Mouse (Mus musculus) embryonic facial prominence, embryonic 11.5 days (tissue): ENCODE data around the gene Dclre1b. TPM values are rescaled to one million over a fixed set of nuclear protein-coding genes. Genes with fewer than 3 reads are reported as not detected.
"Not testable (repeated sequence)": the region's sequence is repeated elsewhere in the genome, so short reads cannot be mapped to it uniquely, and the experiment has no call there.

Experiments used
- ATAC-seq: fragments of 200-750 bp; cut with Nextera tagmentation; replicated peaks from 2 replicates; pipeline ENCODE4 v1.8.0; 2017; ENCODE audit warnings: low read depth; ENCODE audit not compliant: insufficient number of reproducible peaks, low FRiP score, low TSS enrichment
- DNase-seq: peaks from one replicate; pipeline ENCODE4 v3.0.0-alpha.2; 2015; ENCODE audit warnings: low spot score
- H3K27ac ChIP-seq: fragments of 300-500 bp; sonication (generic); replicated peaks from 2 replicates; pipeline ENCODE4 v1.5.1; 2014; ENCODE audit warnings: mild to moderate bottlenecking, low read depth, low read length, control low read depth
- H3K27me3 ChIP-seq: fragments of 300-500 bp; sonication (generic); 2 replicates; pipeline ENCODE4 v1.6.1; 2014; ENCODE audit warnings: mild to moderate bottlenecking, low read length, moderate library complexity, mixed read lengths; ENCODE audit not compliant: control insufficient read depth, insufficient read depth
- H3K36me3 ChIP-seq: fragments of 300-500 bp; sonication (generic); replicated peaks from 2 replicates; pipeline ENCODE4 v1.6.1; 2014; ENCODE audit warnings: low read depth, mild to moderate bottlenecking, low read length, moderate library complexity, mixed read lengths; ENCODE audit not compliant: control insufficient read depth, insufficient read depth
- H3K4me1 ChIP-seq: fragments of 300-500 bp; sonication (generic); 2 replicates; pipeline ENCODE4 v1.6.1; 2014; ENCODE audit warnings: low read length, mixed read lengths; ENCODE audit not compliant: control insufficient read depth, insufficient read depth
- H3K4me2 ChIP-seq: fragments of 300-500 bp; sonication (generic); 2 replicates; pipeline ENCODE4 v1.6.1; 2014; ENCODE audit warnings: low read depth, mild to moderate bottlenecking, control low read depth, low read length, moderate library complexity
- H3K4me3 ChIP-seq: fragments of 300-500 bp; sonication (generic); 2 replicates; pipeline ENCODE4 v1.5.1; 2014; ENCODE audit warnings: low read depth, low read length, control low read depth
- H3K9ac ChIP-seq: fragments of 300-500 bp; sonication (generic); replicated peaks from 2 replicates; pipeline ENCODE4 v1.6.1; 2014; ENCODE audit warnings: mild to moderate bottlenecking, control low read depth, low read length
- H3K9me3 ChIP-seq: fragments of 300-500 bp; sonication (generic); replicated peaks from 2 replicates; pipeline ENCODE4 v1.6.1; 2016; ENCODE audit warnings: mild to moderate bottlenecking, low read length, inconsistent platforms, mixed read lengths; ENCODE audit not compliant: control insufficient read depth
- WGBS: fragments of 180-500 bp; shearing (Covaris S2); extraction: QIAGEN DNeasy Blood & Tissue Kit; methylation state at CpG from one replicate; pipeline ENCODE4 v1.1.7; 2014; 5-methylcytosine and 5-hydroxymethylcytosine counted together
- polyA plus RNA-seq: library from polyadenylated mRNA; unstranded; fragments of >200 nt; fragmentation: Nextera tagmentation; extraction: Ambion mirVana; gene quantifications from 2 replicates; pipeline ENCODE4 v1.2.1, GENCODE M21; 2014

The Dclre1b gene
- polyA plus RNA-seq, 1 experiment from 2014 or later = 40.3 TPM

- Histone ChIP-seq H3K9me3 (no peaks in the 10 kb centered on the region), H3K4me1 (no peaks in the 10 kb centered on the region), H3K36me3 (peaks cover 2% of the 10 kb centered on the region; the same call in 1 of the 2 replicates), H3K27me3 (no peaks in the 10 kb centered on the region), H3K4me3 (no peak overlapping the region), H3K9ac (no peak overlapping the region), H3K4me2 (no peak overlapping the region), H3K27ac (no peak overlapping the region)
- ATAC-seq (no peak), DNase-seq (no peak)
- WGBS = 92% methylated on average over 8 of the region's 8 CpGs
Observed at GRCm38 (mm10) chr3:103802861-103803260, 6.4 kb downstream of the Dclre1b start.

DNA sequence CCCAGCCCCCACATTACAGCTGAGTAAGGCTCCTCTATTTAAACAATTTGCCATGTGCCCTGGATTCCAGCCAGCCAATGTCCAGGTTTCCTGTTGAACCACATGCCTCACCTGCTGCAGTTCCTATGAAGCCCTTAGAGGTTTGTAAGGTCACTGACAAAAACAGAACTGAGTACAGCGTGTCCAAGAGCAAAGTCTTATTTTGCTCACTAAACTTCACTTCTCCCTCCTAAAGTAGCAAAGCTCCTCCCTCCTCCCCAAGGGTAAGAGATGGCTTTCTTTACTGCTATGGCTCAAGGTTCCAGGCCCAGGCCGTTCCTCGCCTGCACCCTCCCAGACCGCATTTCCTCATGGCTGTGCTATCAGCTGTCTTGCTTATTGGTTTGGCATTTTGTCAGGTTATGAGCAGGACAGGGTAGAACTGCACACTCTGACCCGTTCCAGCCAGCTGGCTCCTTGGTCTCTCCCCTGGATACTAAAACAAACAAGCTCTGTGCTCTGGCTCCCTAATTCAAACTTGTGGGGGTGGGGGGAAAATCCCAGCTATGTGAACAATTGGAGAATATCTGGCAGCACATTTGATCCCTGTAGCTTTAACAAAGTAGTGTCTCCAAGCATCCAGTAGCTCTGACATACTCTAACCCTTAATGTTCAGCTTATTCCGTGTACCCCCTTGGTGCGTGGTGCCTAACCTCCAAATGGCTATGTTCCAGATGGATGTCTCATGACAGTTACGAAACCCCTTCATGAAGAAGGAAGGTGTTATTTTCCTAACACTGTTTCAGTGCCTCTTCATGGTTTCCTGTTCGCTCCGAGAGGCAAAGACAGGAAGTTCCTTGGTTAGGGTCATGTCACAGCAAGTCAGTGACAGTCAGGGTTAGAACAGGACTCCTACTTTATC lies 7.4 kb downstream of the Dclre1b start:
- WGBS = 69% methylated on average over 10 of the region's 10 CpGs

GRCm38 (mm10) chr3:103799507-103799906 lies 9.7 kb downstream of the Dclre1b start:
- no peak for ATAC-seq
- no peak for DNase-seq
- Histone ChIP-seq H3K27me3 (no peaks in the 10 kb centered on the region), H3K4me1 (no peaks in the 10 kb centered on the region), H3K9ac (no peak overlapping the region), H3K4me2 (no peak overlapping the region), H3K36me3 (no peaks in the 10 kb centered on the region), H3K4me3 (no peak overlapping the region), H3K27ac (no peak overlapping the region), H3K9me3 (no peaks in the 10 kb centered on the region)
- WGBS = 86% methylated on average over 2 of the region's 2 CpGs

More for the DNA sequence above, 7.4 kb downstream of the Dclre1b start:
- no peaks in the 10 kb centered on the region for H3K4me1 ChIP-seq
- no peak overlapping the region for H3K4me2 ChIP-seq
- no peak for ATAC-seq
- H3K36me3 ChIP-seq = peaks cover 2% of the 10 kb centered on the region; the same call in 1 of the 2 replicates
- no peak overlapping the region for H3K4me3 ChIP-seq
- no peaks in the 10 kb centered on the region for H3K9me3 ChIP-seq
- H3K27me3 ChIP-seq = no peaks in the 10 kb centered on the region
- H3K27ac ChIP-seq = no peak overlapping the region
- H3K9ac ChIP-seq = no peak overlapping the region
- no peak for DNase-seq

- no peak overlapping the region for H3K27ac ChIP-seq
- H3K9me3 ChIP-seq = no peaks in the 10 kb centered on the region
- H3K36me3 ChIP-seq = no peaks in the 10 kb centered on the region
- H3K4me3 ChIP-seq = no peak overlapping the region
- ATAC-seq (no peak), DNase-seq (no peak)
- H3K27me3 ChIP-seq = no peaks in the 10 kb centered on the region
- H3K4me2 ChIP-seq = no peak overlapping the region
- H3K4me1 ChIP-seq = no peaks in the 10 kb centered on the region
- no peak overlapping the region for H3K9ac ChIP-seq
- WGBS = 61% methylated on average over 2 of the region's 2 CpGs
Observed at GRCm38 (mm10) chr3:103796389-103796788, 12.9 kb downstream of the Dclre1b start.

- H3K9me3 ChIP-seq = no peaks in the 10 kb centered on the region
Observed at GRCm38 (mm10) chr3:103792566-103792965, 16.7 kb downstream of the Dclre1b start.

GRCm38 (mm10) chr3:103792111-103792406 lies 17.2 kb downstream of the Dclre1b start:
- not testable (repeated sequence) for DNase-seq, H3K4me1 ChIP-seq, H3K27ac ChIP-seq, ATAC-seq, H3K9ac ChIP-seq, H3K4me3 ChIP-seq, H3K36me3 ChIP-seq, H3K4me2 ChIP-seq, H3K27me3 ChIP-seq, H3K9me3 ChIP-seq
- WGBS = 81% methylated on average over 5 of the region's 5 CpGs

More at GRCm38 (mm10) chr3:103792566-103792965, 16.7 kb downstream of the Dclre1b start:
- no peaks in the 10 kb centered on the region for H3K36me3 ChIP-seq
- ATAC-seq (no peak), DNase-seq (no peak)
- no peak overlapping the region for H3K4me3 ChIP-seq
- H3K4me2 ChIP-seq = no peak overlapping the region
- 67% methylated on average over 1 of the region's 1 CpGs for WGBS
- no peaks in the 10 kb centered on the region for H3K4me1 ChIP-seq
- H3K27me3 ChIP-seq = no peaks in the 10 kb centered on the region
- no peak overlapping the region for H3K9ac ChIP-seq
- no peak overlapping the region for H3K27ac ChIP-seq

DNA sequence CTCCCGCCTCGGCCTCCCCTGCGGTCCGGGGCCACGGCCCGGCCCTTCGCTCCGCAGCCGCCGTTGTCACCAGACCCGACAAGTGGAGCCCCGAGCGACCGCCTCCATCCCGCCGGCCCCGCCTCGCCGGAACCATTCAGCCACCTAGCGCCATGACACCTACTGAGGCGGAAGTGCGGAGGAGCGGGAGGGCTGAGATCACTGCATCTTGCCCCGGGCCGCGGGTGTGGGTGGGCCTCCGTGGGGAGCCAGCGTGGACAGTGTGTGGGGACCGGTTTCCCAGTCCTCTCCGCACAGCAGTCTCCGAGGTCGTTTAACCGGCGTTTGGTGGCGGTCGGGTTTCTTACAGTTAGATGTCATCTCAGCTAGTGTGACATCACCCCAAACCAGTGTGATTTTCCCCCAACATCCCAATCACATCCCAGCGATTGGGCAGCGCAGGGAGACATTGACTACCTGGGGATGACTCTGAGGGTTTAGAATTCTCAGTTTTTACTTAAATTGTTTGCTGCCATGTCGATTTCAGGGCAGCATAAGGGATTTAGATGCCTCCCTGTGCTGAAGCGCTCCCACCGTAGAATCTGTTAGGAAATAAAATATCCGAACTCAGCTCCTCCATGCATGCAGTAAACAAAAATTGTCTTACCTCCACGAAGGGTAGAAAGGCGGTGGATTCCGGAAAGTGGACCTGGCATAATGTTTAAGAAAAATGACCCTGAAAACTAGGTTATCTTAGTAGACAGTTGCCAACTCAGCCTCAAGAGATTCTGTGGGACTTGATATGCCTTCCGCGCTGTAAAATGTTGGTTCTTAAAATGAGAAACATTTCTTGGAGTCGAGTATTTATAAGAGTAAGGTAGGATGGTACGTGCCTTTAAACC lies 17.8 kb downstream of the Dclre1b start, which contains the start of gene Hipk1:
Gene Hipk1, minus strand, starts transcription at position 334 of the 881 bp plus-strand sequence.
- DNase-seq (peak; percentile 94), ATAC-seq (peak; percentile 94)
- peak within 1 kb of the TSS; percentile 97 for H3K4me3 ChIP-seq
- H3K4me1 ChIP-seq = no peaks in the 10 kb centered on the region
- H3K36me3 ChIP-seq = no peaks in the 10 kb centered on the region
- H3K9ac ChIP-seq = peak within 1 kb of the TSS; percentile 96
- H3K4me2 ChIP-seq = peak within 1 kb of the TSS; percentile 78
- no peaks in the 10 kb centered on the region for H3K27me3 ChIP-seq
- H3K9me3 ChIP-seq = no peaks in the 10 kb centered on the region
- H3K27ac ChIP-seq = peak within 1 kb of the TSS; percentile 75
- WGBS = 11% methylated on average over 41 of the region's 49 CpGs
